Mouse (Mus musculus) heart, adult 9 months (tissue): ENCODE measurements around the gene Uqcc2.

Experiments
- DNase-seq, 2 experiments: peaks; one replicate each; pipeline ENCODE4 v3.0.0; 2022; ENCODE audit warnings: low spot score in 2 of 2

Gene Uqcc2

DNA sequence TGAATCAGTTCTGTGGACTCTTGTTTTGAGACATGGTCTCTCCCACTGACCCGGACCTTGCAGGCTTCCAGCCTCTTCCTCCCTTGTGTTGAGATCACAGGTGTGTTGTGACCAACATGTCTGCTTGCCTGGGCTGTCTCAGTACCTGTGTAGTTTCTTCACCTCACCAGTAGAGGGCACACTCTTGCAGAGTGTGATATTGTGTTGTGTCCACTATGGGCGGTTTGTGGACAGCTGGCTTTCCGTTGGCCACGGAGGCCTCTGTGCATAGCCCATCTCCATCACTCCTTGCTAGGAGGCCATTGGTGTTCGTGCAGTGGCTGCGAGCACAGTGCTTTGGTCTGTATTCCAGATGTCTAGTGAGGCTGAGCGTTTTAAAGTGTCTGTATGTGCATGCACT, 56.6 kb downstream of the Uqcc2 start:
- no peak for DNase-seq

DNA sequence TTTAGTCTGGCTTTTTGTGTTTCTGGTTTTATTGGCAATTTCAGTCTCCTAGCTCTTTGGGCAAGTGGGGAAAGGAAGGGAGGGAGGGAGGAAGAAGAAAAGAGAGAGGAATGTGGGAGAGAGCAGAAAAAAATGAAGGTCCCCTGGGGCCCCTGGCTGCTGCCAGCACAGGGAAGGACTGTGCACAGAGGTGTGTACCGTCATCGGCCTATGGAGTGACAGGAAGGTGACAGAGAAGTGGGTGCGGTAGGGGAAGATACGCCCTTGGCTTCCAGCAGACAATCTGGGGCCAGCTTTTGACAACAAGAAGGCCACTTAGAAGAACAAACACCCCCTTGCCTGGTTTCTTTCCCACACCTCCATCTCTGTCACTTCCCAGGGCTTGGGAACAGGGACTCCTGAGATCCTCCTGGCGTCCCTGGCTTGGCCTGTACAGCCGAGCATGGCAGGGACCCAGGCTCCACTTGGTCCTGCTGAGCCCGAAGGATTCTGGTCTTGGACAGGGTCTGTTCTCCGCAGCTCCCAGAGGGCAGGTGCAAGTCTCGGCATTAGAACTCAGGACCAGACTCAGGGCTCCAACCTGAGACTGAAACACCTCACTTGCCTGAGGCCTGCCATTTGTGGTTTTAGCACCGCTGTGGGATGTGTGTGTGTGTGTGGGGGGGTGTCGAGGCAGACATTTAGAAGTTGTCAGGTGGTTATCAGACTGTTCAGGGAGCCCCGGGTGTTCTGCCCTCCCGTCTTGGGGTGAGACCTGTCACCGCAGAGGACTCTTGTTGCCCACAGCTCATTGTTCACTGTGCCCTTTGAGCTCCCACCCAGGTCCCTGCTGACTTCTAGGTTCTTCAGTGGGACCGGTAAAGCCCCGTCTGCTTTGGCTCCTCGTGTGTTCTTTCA, 58.6 kb downstream of the Uqcc2 start:
- DNase-seq, result no peak

DNA sequence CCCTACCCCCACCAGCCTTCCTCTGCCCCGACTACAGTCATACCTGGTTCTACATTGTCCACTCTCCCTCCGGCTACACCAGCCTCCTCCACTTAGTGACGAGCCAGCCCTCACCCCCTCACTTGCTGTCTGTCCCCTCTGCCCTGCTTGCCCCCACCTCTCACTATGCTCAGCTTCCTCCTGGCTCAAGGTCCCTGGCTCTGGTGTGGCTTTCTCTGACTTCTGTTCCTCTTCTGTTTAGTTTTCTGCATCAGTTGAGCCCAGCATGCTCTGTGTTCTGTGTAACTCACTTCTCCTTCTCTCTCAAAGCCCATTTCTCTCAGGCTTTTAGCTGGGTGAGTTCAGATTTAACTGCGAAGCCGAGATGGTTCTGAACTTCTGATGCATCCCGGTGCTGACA, 59.5 kb downstream of the Uqcc2 start:
- no peak for DNase-seq

DNA sequence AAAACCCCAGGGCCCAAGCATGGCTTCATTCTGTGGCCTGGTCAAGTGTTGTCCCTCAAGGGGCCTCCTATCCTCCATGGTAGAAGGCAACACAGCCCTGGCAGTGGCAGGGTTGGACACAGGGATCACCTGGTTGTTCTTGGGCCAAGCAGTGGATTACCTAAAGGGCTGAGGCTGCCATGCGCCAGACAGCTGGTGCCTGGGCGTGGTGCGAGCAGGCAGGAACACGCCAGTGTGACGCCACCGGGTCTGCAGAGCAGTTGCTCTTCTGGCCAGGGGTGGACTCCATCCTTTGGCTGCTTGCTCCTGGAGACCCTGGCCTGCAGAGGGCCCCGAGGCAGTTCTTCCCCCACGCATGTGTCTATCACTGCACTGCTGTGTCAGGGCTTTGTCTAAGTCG, 59.9 kb downstream of the Uqcc2 start:
- no peak for DNase-seq

DNA sequence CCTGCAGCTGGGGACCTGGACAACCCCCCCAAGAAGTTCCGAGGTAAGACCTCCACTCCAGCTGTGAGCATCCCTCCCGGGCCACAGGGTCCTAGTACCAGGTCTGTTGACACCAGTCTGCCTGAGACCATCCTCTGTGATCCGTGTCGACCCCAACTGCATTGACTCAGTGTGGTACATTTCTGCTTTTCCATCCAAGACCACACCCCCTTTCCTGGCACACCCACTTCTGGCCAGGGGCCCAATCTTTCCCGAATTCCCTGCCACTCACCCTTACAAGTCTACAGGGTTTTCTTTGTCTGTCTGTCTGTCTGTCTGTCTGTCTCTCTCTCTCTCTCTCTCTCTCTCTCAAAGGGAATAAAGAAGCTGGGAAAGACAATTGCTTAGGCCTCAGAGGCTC, 60.6 kb downstream of the Uqcc2 start:
- DNase-seq, result no peak
